Mouse (Mus musculus): ENCODE measurements around the gene Ddit4.

DNA sequence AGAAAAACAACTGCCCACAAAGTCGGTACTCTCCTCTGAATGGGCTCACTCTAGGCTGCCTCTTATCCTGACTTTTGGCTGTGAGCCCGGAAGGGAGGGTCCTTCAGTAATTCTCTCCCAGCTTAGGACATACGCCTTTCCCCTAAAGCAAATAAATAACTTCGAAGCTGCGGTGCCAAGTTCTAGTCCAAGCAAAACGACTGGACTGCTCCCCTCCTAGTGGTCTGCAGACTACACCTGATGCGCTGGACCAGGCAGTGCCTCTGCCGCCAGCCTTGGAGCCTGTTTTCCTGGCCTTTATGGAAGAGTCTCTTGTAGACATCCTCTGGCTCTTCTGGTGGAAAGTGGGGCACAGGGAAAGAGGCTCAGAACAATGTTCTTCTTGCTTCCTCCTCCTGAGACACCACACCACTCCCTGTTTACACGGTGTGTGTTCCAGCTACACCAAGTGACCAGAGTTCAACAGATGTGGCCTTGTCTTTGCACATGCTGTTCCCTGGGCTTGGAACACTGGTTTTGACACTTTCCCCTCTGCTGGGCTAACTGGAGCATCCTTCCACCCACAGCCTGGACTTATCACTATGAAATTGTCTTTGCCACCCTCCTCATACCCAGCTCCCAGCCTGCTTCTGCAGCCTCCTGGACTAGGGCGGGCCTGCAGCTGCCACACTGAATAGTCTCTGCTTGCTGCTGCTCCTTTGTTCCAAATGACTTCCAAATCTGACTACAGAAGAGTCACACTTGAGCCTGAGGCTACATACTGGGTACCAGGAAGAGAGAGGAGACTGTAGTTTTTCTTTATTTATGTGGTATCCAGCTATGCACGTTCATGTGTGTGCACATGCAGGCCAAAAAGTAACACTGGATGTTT lies 27.5 kb upstream of the Ddit4 start:
- TF ChIP-seq FLI1 (IDR thresholded peaks at IDR 0.05; ENCODE audit: low read length) (no peak), GATA1 (IDR thresholded peaks at IDR 0.05; ENCODE audit: borderline replicate concordance, low read length) (no peak)

Measured in megakaryocyte, embryonic 14.5 days (primary cell).